Mouse (Mus musculus): ENCODE data around the gene Strn4. TPM values are rescaled to one million over a fixed set of nuclear protein-coding genes. Genes with fewer than 3 reads are reported as not detected.

Strn4 gene
- total and polyA plus RNA-seq, 3 experiments, result 55.8 to 93.5 TPM; not detected in 1

DNA sequence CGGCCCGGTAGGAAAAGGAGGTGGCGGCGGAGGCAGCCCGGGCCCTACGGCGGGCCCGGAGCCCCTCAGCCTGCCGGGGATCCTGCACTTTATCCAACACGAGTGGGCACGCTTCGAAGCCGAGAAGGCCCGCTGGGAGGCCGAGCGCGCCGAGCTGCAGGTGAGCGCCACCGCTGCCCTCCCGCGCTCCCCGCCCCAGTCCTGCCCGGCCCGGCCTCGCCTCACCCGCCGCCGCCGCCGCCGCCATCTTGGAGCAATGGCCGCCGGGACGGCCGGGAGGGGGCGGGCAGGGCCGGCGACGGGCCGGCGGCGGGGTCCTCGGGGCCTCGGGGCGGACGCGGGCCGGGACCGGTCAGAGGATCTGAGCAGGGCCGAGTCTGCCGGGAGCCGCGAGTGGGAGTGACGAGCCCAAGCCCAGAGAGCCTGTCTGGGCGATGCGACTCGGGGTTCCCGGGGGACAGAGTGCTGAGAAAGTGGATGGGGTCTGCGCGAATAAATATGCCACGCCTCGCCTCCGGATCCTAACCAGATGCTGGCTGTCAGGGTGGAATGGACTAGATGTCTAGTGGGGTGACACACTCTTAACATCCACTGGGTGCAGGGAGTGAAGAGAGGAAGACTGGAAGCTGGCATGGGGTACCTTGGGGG is 910 bp downstream of the Strn4 start, which contains the start of gene Fkrp:
TSS of gene Fkrp (minus strand) at position 258 of the 648 bp plus-strand sequence.
- H3K9ac ChIP-seq (ENCODE audit: control insufficient read depth, low read depth, low read length, poor library complexity, severe bottlenecking), result peak within 1 kb of the TSS; percentile 99
- peaks cover 2 to 37% of the 10 kb centered on the region in 2 experiments for H3K36me3 ChIP-seq (ENCODE audit: control insufficient read depth in 1 of 2, insufficient read depth in 2 of 2, low read length in 2 of 2)
- DNase-seq (ENCODE audit: low read depth, low spot score), result peak; percentile 44
- TF ChIP-seq USF2 (IDR thresholded peaks at IDR 0.05; ENCODE audit: borderline replicate concordance in 1 of 2, insufficient read depth in 1 of 2, low read depth in 1 of 2, low read length in 2 of 2), result no peak
- TF ChIP-seq ETS1 (IDR thresholded peaks at IDR 0.05; ENCODE audit: low read depth, low read length), result no peak
- TF ChIP-seq MAX (IDR thresholded peaks at IDR 0.05; ENCODE audit: low read length), result 0 out of 2 replicates have a peak, but pooled peaks have one; percentile 37
- TF ChIP-seq SIN3A (IDR thresholded peaks at IDR 0.05; ENCODE audit: low read length), result peak; percentile 31; the same call in 1 of the 2 replicates
- TF ChIP-seq MXI1 (IDR thresholded peaks at IDR 0.05; ENCODE audit: low read depth, low read length), result peak; percentile 37; the same call in 1 of the 2 replicates
- TF ChIP-seq SMC3 (IDR thresholded peaks at IDR 0.05; ENCODE audit: low read depth, low read length), result no peak
- no peak for TF ChIP-seq CTCF (IDR thresholded peaks at IDR 0.05 in 2 of 3, conservative IDR thresholded peaks at IDR 0.05 in 1 of 3; ENCODE audit: control insufficient read depth in 1 of 3, insufficient read depth in 1 of 3, low read depth in 2 of 3, low read length in 3 of 3, poor library complexity in 1 of 3, severe bottlenecking in 1 of 3)
- TF ChIP-seq E2F4 (IDR thresholded peaks at IDR 0.05; ENCODE audit: borderline replicate concordance, low read depth, low read length), result no peak
- peak in 1 of 2 experiments; percentile 86; a peak in 2 of 4 replicates for TF ChIP-seq POLR2A (IDR thresholded peaks at IDR 0.05; ENCODE audit: control insufficient read depth in 1 of 2, insufficient read depth in 1 of 2, low read depth in 1 of 2, low read length in 2 of 2, poor library complexity in 1 of 2)
- no peaks in the 10 kb centered on the region for H3K9me3 ChIP-seq (replicated peaks; ENCODE audit: insufficient read depth, low read length)
- H3K4me1 ChIP-seq (ENCODE audit: control insufficient read depth in 1 of 2, insufficient read depth in 2 of 2, low read length in 2 of 2), result peaks cover 15 to 27% of the 10 kb centered on the region in 2 experiments
- no peaks in the 10 kb centered on the region for H3K27me3 ChIP-seq (ENCODE audit: control insufficient read depth in 1 of 2, insufficient read depth in 2 of 2, low read length in 2 of 2)
- H3K4me3 ChIP-seq (ENCODE audit: control insufficient read depth in 1 of 2, insufficient read depth in 1 of 2, low read depth in 2 of 2, low read length in 2 of 2), result peak within 1 kb of the TSS; percentile 65 to 99
- peaks cover 53% of the 10 kb centered on the region for H3K79me2 ChIP-seq (ENCODE audit: control insufficient read depth, insufficient read depth, low read length, poor library complexity)
- H3K27ac ChIP-seq (ENCODE audit: control insufficient read depth, low read depth, low read length), result peak within 1 kb of the TSS; percentile 64

DNA sequence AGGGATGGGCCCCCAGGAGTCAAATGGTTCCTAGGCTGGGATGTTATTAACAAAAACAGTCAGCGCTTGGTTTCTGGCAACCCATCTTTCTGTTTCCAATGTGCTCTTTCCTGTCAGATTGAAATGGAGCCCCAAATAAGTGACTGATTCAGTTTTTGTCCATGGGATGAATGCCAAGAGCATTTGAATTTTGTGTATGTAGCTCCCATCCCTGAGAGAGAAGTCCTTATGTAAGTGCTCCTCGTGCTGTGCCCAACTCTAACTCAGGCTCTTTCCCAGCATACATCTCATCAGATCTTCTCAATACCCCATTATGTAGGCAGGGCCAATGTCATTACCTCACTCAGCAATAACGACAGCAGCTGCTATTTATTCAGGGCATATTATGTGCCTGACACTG is 2.0 kb downstream of the Strn4 start:
- H3K27me3 ChIP-seq (ENCODE audit: control insufficient read depth in 1 of 2, insufficient read depth in 2 of 2, low read length in 2 of 2), result no peaks in the 10 kb centered on the region
- peak overlapping the region; percentile 99 for H3K9ac ChIP-seq (ENCODE audit: control insufficient read depth, low read depth, low read length, poor library complexity, severe bottlenecking)
- H3K9me3 ChIP-seq (replicated peaks; ENCODE audit: insufficient read depth, low read length), result no peaks in the 10 kb centered on the region
- no peak for TF ChIP-seq TAL1 (IDR thresholded peaks at IDR 0.05; ENCODE audit: low read length)
- no peak for TF ChIP-seq POLR2A (IDR thresholded peaks at IDR 0.05; ENCODE audit: control insufficient read depth in 1 of 2, insufficient read depth in 1 of 2, low read depth in 1 of 2, low read length in 2 of 2, poor library complexity in 1 of 2)
- TF ChIP-seq SMC3 (IDR thresholded peaks at IDR 0.05; ENCODE audit: low read depth, low read length), result no peak
- TF ChIP-seq NRF1 (IDR thresholded peaks at IDR 0.05; ENCODE audit: insufficient read depth, low read depth, low read length, poor library complexity, severe bottlenecking), result no peak
- no peak for TF ChIP-seq MAX (IDR thresholded peaks at IDR 0.05; ENCODE audit: low read length)
- no peak for TF ChIP-seq SIN3A (IDR thresholded peaks at IDR 0.05; ENCODE audit: low read length)
- no peak for TF ChIP-seq RCOR1 (IDR thresholded peaks at IDR 0.05; ENCODE audit: low read depth, low read length)
- H3K4me1 ChIP-seq (ENCODE audit: control insufficient read depth in 1 of 2, insufficient read depth in 2 of 2, low read length in 2 of 2), result peaks cover 15 to 27% of the 10 kb centered on the region in 2 experiments
- H3K36me3 ChIP-seq (ENCODE audit: control insufficient read depth in 1 of 2, insufficient read depth in 2 of 2, low read length in 2 of 2), result peaks cover 2 to 37% of the 10 kb centered on the region in 2 experiments; a peak in 3 of 4 replicates
- H3K79me2 ChIP-seq (ENCODE audit: control insufficient read depth, insufficient read depth, low read length, poor library complexity), result peaks cover 61% of the 10 kb centered on the region
- DNase-seq (ENCODE audit: low read depth, low spot score), result no peak
- no peak overlapping the region for H3K27ac ChIP-seq (ENCODE audit: control insufficient read depth, low read depth, low read length)
- peak overlapping the region; percentile 65 to 99 for H3K4me3 ChIP-seq (ENCODE audit: control insufficient read depth in 1 of 2, insufficient read depth in 1 of 2, low read depth in 2 of 2, low read length in 2 of 2)
